Mouse (Mus musculus) myocyte (in vitro differentiated cells): ENCODE measurements around the gene Nupr1l.

Source experiments
- E2F4 ChIP-seq: IDR thresholded peaks from one replicate; pipeline ENCODE4 v1.6.1; 2011; ENCODE audit warnings: mild to moderate bottlenecking, control low read depth, moderate library complexity; ENCODE audit not compliant: insufficient read depth
- MAX ChIP-seq: IDR thresholded peaks from one replicate; pipeline ENCODE4 v1.6.1; 2011; ENCODE audit warnings: low read depth, mild to moderate bottlenecking, control low read depth
- MYOD1 ChIP-seq, 3 experiments: IDR thresholded peaks; one replicate each; pipeline ENCODE4 v1.6.1; 2011; ENCODE audit warnings: control low read depth in 2 of 3, low read depth in 2 of 3, mild to moderate bottlenecking in 2 of 3, moderate library complexity in 1 of 3; ENCODE audit not compliant: insufficient read length in 2 of 3, control insufficient read depth in 1 of 3
- MYOG ChIP-seq, 3 experiments: IDR thresholded peaks; one replicate each; pipeline ENCODE4 v1.6.1; 2011; ENCODE audit warnings: control low read depth in 2 of 3, low read depth in 2 of 3, mild to moderate bottlenecking in 2 of 3; ENCODE audit not compliant: insufficient read length in 2 of 3, control insufficient read depth in 1 of 3, insufficient read depth in 1 of 3
- POLR2A ChIP-seq: IDR thresholded peaks from one replicate; pipeline ENCODE4 v1.6.1; 2011; ENCODE audit warnings: low read depth, mild to moderate bottlenecking, control low read depth, moderate library complexity; ENCODE audit not compliant: insufficient read length
- POLR2AphosphoS2 ChIP-seq: IDR thresholded peaks from one replicate; pipeline ENCODE4 v1.6.1; 2011; ENCODE audit warnings: low read depth, control low read depth; ENCODE audit not compliant: insufficient read length
- TCF12 ChIP-seq: IDR thresholded peaks from one replicate; pipeline ENCODE4 v1.6.1; 2011; ENCODE audit warnings: mild to moderate bottlenecking, control low read depth; ENCODE audit not compliant: poor library complexity, insufficient read depth, severe bottlenecking
- USF1 ChIP-seq: IDR thresholded peaks from one replicate; pipeline ENCODE4 v1.6.1; 2011; ENCODE audit warnings: low read depth, mild to moderate bottlenecking, control low read depth, moderate library complexity

- TF ChIP-seq MAX (no peak), POLR2AphosphoS2 (no peak), POLR2A (no peak), E2F4 (no peak), MYOG (IDR thresholded peaks at IDR 0.05; ENCODE audit: control insufficient read depth in 1 of 3, insufficient read depth in 1 of 3, insufficient read length in 2 of 3, low read depth in 2 of 3) (no peak), USF1 (no peak), TCF12 (no peak), MYOD1 (IDR thresholded peaks at IDR 0.05; ENCODE audit: control insufficient read depth in 1 of 3, insufficient read length in 2 of 3, low read depth in 2 of 3) (no peak)
These were observed 46.3 kb downstream of the Nupr1l start for GRCm38 (mm10) chr5:129954473-129955254.
